Mouse (Mus musculus): Measurements from ENCODE around the gene Elovl6.

GRCm38 (mm10) chr3:129545801-129546200 is 13.6 kb downstream of the Elovl6 start:
- no peak for TF ChIP-seq USF1 (IDR thresholded peaks at IDR 0.05; ENCODE audit: low read depth, low read length)
- no peak for TF ChIP-seq EP300 (IDR thresholded peaks at IDR 0.05; ENCODE audit: low read depth in 1 of 2, low read length in 2 of 2)
- no peak for TF ChIP-seq SIN3A (IDR thresholded peaks at IDR 0.05; ENCODE audit: low read length)
- TF ChIP-seq ETS1 (IDR thresholded peaks at IDR 0.05; ENCODE audit: low read depth, low read length): no peak
- no peak for TF ChIP-seq CTCF (IDR thresholded peaks at IDR 0.05 in 2 of 3, conservative IDR thresholded peaks at IDR 0.05 in 1 of 3; ENCODE audit: control insufficient read depth in 1 of 3, insufficient read depth in 1 of 3, low read depth in 2 of 3, low read length in 3 of 3, poor library complexity in 1 of 3, severe bottlenecking in 1 of 3)
- no peak for TF ChIP-seq GABPA (IDR thresholded peaks at IDR 0.05; ENCODE audit: low read depth, low read length)
- no peak for TF ChIP-seq RCOR1 (IDR thresholded peaks at IDR 0.05; ENCODE audit: low read depth, low read length)
- no peak for TF ChIP-seq TAL1 (IDR thresholded peaks at IDR 0.05; ENCODE audit: low read length)
- no peak for TF ChIP-seq POLR2AphosphoS2 (IDR thresholded peaks at IDR 0.05; ENCODE audit: low read length)
- no peak for TF ChIP-seq POLR2A (IDR thresholded peaks at IDR 0.05; ENCODE audit: control insufficient read depth in 1 of 2, insufficient read depth in 1 of 2, low read depth in 1 of 2, low read length in 2 of 2, poor library complexity in 1 of 2)
- TF ChIP-seq POLR2AphosphoS5 (IDR thresholded peaks at IDR 0.05; ENCODE audit: borderline replicate concordance, low read depth, low read length): no peak

All from MEL (cell line).